In genomic region chr9:108777276-108777675, GRCm38 (mm10) we compare ENCODE assay signal across 22 mouse cellular contexts. TPM values are rescaled to one million over a fixed set of nuclear protein-coding genes. Genes with fewer than 3 reads are reported as not detected.
"Had no signal": no experiment of that assay in that cellular context is flagged by ENCODE, and none has a peak within 500 bp of the region (broad histone marks: within the 10 kb centered on the region; RNA-seq: fewer than 3 reads in every experiment).

No protein-coding gene starts in this region.

- H3K9me3 ChIP-seq: intestine, embryonic 15.5 days; limb, embryonic 10.5 days; midbrain, embryonic 12.5 days; neural tube, embryonic 13.5 days; stomach, embryonic 15.5 days had no signal

- DNase-seq: kidney, adult 11 months; kidney, adult 8-10 months; kidney, postnatal 10 days; kidney, postnatal 36 days; lung, embryonic 14.5 days; right cerebral cortex, postnatal 14 days; right cerebral cortex, postnatal 4 days; spleen, adult 18-20 months; thymus, postnatal 25 days had no signal

- H3K4me2 ChIP-seq: intestine, embryonic 15.5 days; kidney, embryonic 15.5 days; limb, embryonic 13.5 days; lung, embryonic 14.5 days; midbrain, embryonic 12.5 days; neural tube, embryonic 13.5 days; stomach, embryonic 15.5 days had no signal

- H3K36me3 ChIP-seq: intestine, embryonic 15.5 days; kidney, embryonic 15.5 days; limb, embryonic 10.5 days; limb, embryonic 13.5 days; midbrain, embryonic 12.5 days; neural tube, embryonic 13.5 days; stomach, embryonic 15.5 days had no signal

- H3K9ac ChIP-seq: intestine, embryonic 15.5 days; kidney, embryonic 15.5 days; limb, embryonic 13.5 days; lung, embryonic 14.5 days; midbrain, embryonic 12.5 days; neural tube, embryonic 13.5 days; stomach, embryonic 15.5 days had no signal

- H3K4me3 ChIP-seq: intestine, embryonic 15.5 days; kidney, embryonic 15.5 days; limb, embryonic 10.5 days; limb, embryonic 13.5 days; megakaryocyte, embryonic 14.5 days; midbrain, embryonic 12.5 days; myocyte; neural tube, embryonic 13.5 days; stomach, embryonic 15.5 days had no signal

- H3K4me1 ChIP-seq: limb, embryonic 13.5 days had no signal

- H3K27ac ChIP-seq: intestine, embryonic 15.5 days; kidney, embryonic 15.5 days; limb, embryonic 10.5 days; limb, embryonic 13.5 days; macrophage; midbrain, embryonic 12.5 days; neural tube, embryonic 13.5 days; stomach, embryonic 15.5 days had no signal

- H3K27me3 ChIP-seq: intestine, embryonic 15.5 days; kidney, embryonic 15.5 days; limb, embryonic 13.5 days; midbrain, embryonic 12.5 days; neural tube, embryonic 13.5 days; stomach, embryonic 15.5 days had no signal

- ATAC-seq: intestine, embryonic 15.5 days; lung, postnatal 0 days; midbrain, embryonic 16.5 days had no signal

RNA-seq across cellular contexts. Expression of gene Celsr3, which starts 48.8 kb away (rescaled TPM):
- polyA plus RNA-seq: liver, adult 2 months had no signal
